Mouse (Mus musculus): ENCODE results near the gene Psen1. TPM values are rescaled to one million over a fixed set of nuclear protein-coding genes. Genes with fewer than 3 reads are reported as not detected.

Gene Psen1
- polyA plus RNA-seq, 1 experiment from 2014 or later, result 23.1 TPM

DNA sequence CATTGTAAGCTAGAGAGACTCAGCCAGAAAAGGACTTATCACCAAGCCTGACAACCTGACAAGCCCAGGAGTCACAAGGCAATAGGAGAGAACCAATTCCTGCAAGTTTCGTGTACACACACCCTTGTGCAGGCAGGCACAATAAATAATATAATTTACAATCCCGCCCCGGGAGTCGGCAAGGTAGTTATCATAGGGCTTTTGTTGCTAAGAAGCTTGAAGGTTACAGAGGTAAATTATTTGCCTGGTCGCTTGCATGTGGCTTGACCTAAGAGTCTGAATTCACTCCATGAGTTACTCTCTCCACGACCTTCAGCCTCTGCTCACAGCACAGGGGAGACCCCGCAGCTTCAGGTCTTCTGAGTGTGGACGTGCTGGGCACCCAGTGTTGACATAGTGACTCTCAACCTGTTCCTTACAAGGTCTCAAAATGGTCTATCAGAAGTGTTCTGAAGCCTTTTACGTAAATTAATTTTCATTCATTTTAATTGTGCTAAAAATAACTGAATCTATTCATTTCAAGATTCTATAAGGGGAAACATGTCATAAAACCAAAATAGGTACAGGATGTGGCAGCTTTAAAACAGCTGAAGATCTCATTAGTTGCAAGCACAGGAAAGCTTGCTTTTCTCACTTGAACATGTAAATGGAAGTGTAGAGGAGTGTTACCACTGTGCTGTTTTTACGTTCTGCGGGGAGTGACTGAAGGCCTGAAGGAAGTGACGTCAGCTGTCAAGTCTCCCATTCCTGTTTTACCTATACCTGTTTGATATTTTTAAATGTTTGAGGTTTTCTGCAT lies 38.8 kb downstream of the Psen1 start:
- no peaks in the 10 kb centered on the region for H3K27me3 ChIP-seq
- H3K9ac ChIP-seq, result no peak overlapping the region
- no peaks in the 10 kb centered on the region for H3K4me1 ChIP-seq (replicated peaks)
- peaks cover 89% of the 10 kb centered on the region for H3K36me3 ChIP-seq
- no peak overlapping the region for H3K4me2 ChIP-seq
- H3K4me3 ChIP-seq (replicated peaks), result no peak overlapping the region
- DNase-seq (no peak), ATAC-seq (ENCODE audit: low read depth) (no peak)
- H3K27ac ChIP-seq, result no peak overlapping the region
- H3K9me3 ChIP-seq (replicated peaks), result no peaks in the 10 kb centered on the region
- 84% methylated on average over 12 of the region's 12 CpGs for WGBS (ENCODE audit: insufficient replicate concordance)

DNA sequence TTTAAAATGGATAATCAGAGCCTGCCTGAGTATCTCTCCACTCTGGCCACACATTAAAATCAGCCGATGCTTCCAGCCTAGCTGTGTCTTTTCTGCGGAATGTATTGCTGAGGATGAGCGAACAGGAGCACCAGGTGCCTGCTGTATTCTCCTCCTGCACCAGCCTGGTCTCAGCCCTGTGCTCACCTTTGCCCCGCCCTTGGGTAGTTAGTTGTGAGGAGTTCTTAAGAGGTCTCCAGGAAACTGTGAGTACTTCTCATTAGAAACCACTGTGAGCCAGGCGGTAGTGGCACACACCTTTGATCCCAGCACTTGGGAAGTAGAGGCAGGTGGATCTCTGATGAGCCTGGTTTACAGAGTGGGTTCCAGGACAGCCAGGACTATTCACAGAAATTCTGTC lies 44.3 kb downstream of the Psen1 start:
- 85% methylated on average over 5 of the region's 5 CpGs for WGBS (ENCODE audit: insufficient replicate concordance)
- Histone ChIP-seq H3K27ac (no peak overlapping the region), H3K27me3 (no peaks in the 10 kb centered on the region), H3K4me2 (no peak overlapping the region), H3K36me3 (peaks cover 81% of the 10 kb centered on the region), H3K9ac (no peak overlapping the region), H3K4me1 (replicated peaks) (no peaks in the 10 kb centered on the region), H3K4me3 (replicated peaks) (no peak overlapping the region), H3K9me3 (replicated peaks) (no peaks in the 10 kb centered on the region)
- DNase-seq (no peak), ATAC-seq (ENCODE audit: low read depth) (no peak)

- H3K36me3 ChIP-seq, result peaks cover 63% of the 10 kb centered on the region
- no peak overlapping the region for H3K4me3 ChIP-seq (replicated peaks)
- H3K27ac ChIP-seq, result no peak overlapping the region
- DNase-seq (no peak), ATAC-seq (ENCODE audit: low read depth) (no peak)
- H3K27me3 ChIP-seq, result no peaks in the 10 kb centered on the region
- WGBS (ENCODE audit: insufficient replicate concordance), result 89% methylated on average over 10 of the region's 10 CpGs
- no peaks in the 10 kb centered on the region for H3K9me3 ChIP-seq (replicated peaks)
- no peak overlapping the region for H3K4me2 ChIP-seq
- no peaks in the 10 kb centered on the region for H3K4me1 ChIP-seq (replicated peaks)
- no peak overlapping the region for H3K9ac ChIP-seq
Observed at GRCm38 (mm10) chr12:83734047-83734446, 46.1 kb downstream of the Psen1 start.

- Histone ChIP-seq H3K27ac (no peak overlapping the region), H3K36me3 (peaks cover 42% of the 10 kb centered on the region), H3K4me1 (replicated peaks) (no peaks in the 10 kb centered on the region), H3K9me3 (replicated peaks) (no peaks in the 10 kb centered on the region), H3K4me3 (replicated peaks) (no peak overlapping the region), H3K9ac (no peak overlapping the region), H3K27me3 (no peaks in the 10 kb centered on the region), H3K4me2 (no peak overlapping the region)
- no peak for DNase-seq
- WGBS (ENCODE audit: insufficient replicate concordance), result 67% methylated on average over 8 of the region's 8 CpGs
- no peak for ATAC-seq (ENCODE audit: low read depth)
Observed at GRCm38 (mm10) chr12:83736236-83736635, 48.3 kb downstream of the Psen1 start.

DNA sequence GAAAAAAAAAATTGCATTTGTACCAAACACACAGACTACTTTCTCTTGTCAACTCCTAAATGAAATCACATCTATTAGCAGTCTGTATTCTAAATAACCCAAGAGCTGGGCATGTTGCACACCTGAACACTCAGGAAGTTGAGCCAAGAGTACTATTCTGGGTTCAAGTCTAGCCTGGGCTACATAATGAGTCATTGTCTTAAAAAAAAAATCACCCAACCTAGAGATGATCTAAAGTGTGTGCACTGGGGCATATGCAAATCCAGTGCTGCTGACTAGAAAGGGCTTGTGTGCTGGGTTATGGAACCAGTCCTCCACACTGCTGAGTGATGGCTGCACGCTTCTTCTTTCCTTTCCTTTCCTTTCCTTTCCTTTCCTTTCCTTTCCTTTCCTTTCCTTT lies 50.7 kb downstream of the Psen1 start:
- DNase-seq, result no peak

GRCm38 (mm10) chr12:83741722-83742121 lies 53.8 kb downstream of the Psen1 start:
- DNase-seq (no peak), ATAC-seq (ENCODE audit: low read depth) (no peak)
- Histone ChIP-seq H3K27ac (no peak overlapping the region), H3K4me2 (no peak overlapping the region), H3K4me3 (replicated peaks) (no peak overlapping the region), H3K9ac (no peak overlapping the region), H3K9me3 (replicated peaks) (no peaks in the 10 kb centered on the region), H3K27me3 (0 out of 2 replicates have a peak, but pooled peaks cover 3% of the 10 kb centered on the region), H3K36me3 (no peaks in the 10 kb centered on the region), H3K4me1 (replicated peaks) (no peaks in the 10 kb centered on the region)
- WGBS (ENCODE audit: insufficient replicate concordance), result 56% methylated on average over 5 of the region's 5 CpGs

More for the DNA sequence above, 50.7 kb downstream of the Psen1 start:
- Histone ChIP-seq H3K9me3 (replicated peaks) (no peaks in the 10 kb centered on the region), H3K4me1 (replicated peaks) (no peaks in the 10 kb centered on the region), H3K27ac (no peak overlapping the region), H3K4me2 (no peak overlapping the region), H3K36me3 (peaks cover 20% of the 10 kb centered on the region), H3K27me3 (no peaks in the 10 kb centered on the region), H3K4me3 (replicated peaks) (no peak overlapping the region), H3K9ac (no peak overlapping the region)
- no peak for ATAC-seq (ENCODE audit: low read depth)
- 58% methylated on average over 1 of the region's 1 CpGs for WGBS (ENCODE audit: insufficient replicate concordance)

- no peak overlapping the region for H3K27ac ChIP-seq
- WGBS (ENCODE audit: insufficient replicate concordance), result 62% methylated on average over 4 of the region's 4 CpGs
- H3K36me3 ChIP-seq, result no peaks in the 10 kb centered on the region
- ATAC-seq (ENCODE audit: low read depth), result no peak
- 0 out of 2 replicates have a peak, but pooled peaks cover 3% of the 10 kb centered on the region for H3K27me3 ChIP-seq
- no peak for DNase-seq
- no peaks in the 10 kb centered on the region for H3K4me1 ChIP-seq (replicated peaks)
- no peak overlapping the region for H3K4me2 ChIP-seq
- no peak overlapping the region for H3K9ac ChIP-seq
- H3K9me3 ChIP-seq (replicated peaks), result no peaks in the 10 kb centered on the region
- H3K4me3 ChIP-seq (replicated peaks), result no peak overlapping the region
Observed at GRCm38 (mm10) chr12:83742834-83743233, 54.9 kb downstream of the Psen1 start.

DNA sequence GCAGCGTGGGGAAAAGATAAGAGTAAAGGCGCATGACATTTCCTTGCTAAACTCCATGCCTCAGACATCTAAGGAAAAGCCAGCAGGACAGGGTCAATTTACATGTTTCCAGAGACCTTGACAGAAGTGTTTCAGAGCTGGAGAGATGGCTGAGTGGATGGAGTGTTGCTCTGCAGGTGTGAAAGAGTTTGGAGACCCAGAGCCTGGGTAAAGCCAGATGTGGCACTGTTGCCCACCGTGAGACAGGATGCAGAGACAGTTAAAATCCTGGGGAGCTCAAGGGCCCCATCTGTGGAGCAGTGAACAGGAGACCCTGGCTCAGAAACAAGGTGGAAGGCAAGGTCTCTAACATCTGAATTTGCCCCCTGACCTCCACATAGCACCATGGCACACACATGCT lies 55.8 kb downstream of the Psen1 start:
- Histone ChIP-seq H3K9me3 (replicated peaks) (no peaks in the 10 kb centered on the region), H3K4me2 (no peak overlapping the region), H3K36me3 (no peaks in the 10 kb centered on the region), H3K27ac (no peak overlapping the region), H3K4me1 (replicated peaks) (no peaks in the 10 kb centered on the region), H3K27me3 (0 out of 2 replicates have a peak, but pooled peaks cover 3% of the 10 kb centered on the region), H3K4me3 (replicated peaks) (no peak overlapping the region), H3K9ac (no peak overlapping the region)
- 48% methylated on average over 3 of the region's 3 CpGs for WGBS (ENCODE audit: insufficient replicate concordance)
- DNase-seq (no peak), ATAC-seq (ENCODE audit: low read depth) (no peak)

GRCm38 (mm10) chr12:83749186-83749585 lies 61.2 kb downstream of the Psen1 start:
- DNase-seq (no peak), ATAC-seq (ENCODE audit: low read depth) (no peak)
- no peak overlapping the region for H3K4me2 ChIP-seq
- H3K9ac ChIP-seq, result no peak overlapping the region
- 0 out of 2 replicates have a peak, but pooled peaks cover 3% of the 10 kb centered on the region for H3K27me3 ChIP-seq
- no peaks in the 10 kb centered on the region for H3K4me1 ChIP-seq (replicated peaks)
- no peaks in the 10 kb centered on the region for H3K9me3 ChIP-seq (replicated peaks)
- H3K4me3 ChIP-seq (replicated peaks), result no peak overlapping the region
- no peaks in the 10 kb centered on the region for H3K36me3 ChIP-seq
- 57% methylated on average over 1 of the region's 1 CpGs for WGBS (ENCODE audit: insufficient replicate concordance)
- no peak overlapping the region for H3K27ac ChIP-seq

- Histone ChIP-seq H3K4me2 (no peak overlapping the region), H3K9me3 (replicated peaks) (no peaks in the 10 kb centered on the region), H3K9ac (no peak overlapping the region), H3K4me3 (replicated peaks) (no peak overlapping the region), H3K27ac (no peak overlapping the region), H3K4me1 (replicated peaks) (no peaks in the 10 kb centered on the region), H3K27me3 (no peaks in the 10 kb centered on the region), H3K36me3 (no peaks in the 10 kb centered on the region)
- ATAC-seq (ENCODE audit: low read depth) (no peak), DNase-seq (no peak)
- 21% methylated on average over 2 of the region's 2 CpGs for WGBS (ENCODE audit: insufficient replicate concordance)
Observed at GRCm38 (mm10) chr12:83752495-83752894, 64.5 kb downstream of the Psen1 start.

GRCm38 (mm10) chr12:83758735-83759134 lies 70.8 kb downstream of the Psen1 start:
- Histone ChIP-seq H3K4me1 (replicated peaks) (peaks cover 14% of the 10 kb centered on the region), H3K36me3 (no peaks in the 10 kb centered on the region), H3K9me3 (replicated peaks) (no peaks in the 10 kb centered on the region), H3K9ac (no peak overlapping the region), H3K4me3 (replicated peaks) (no peak overlapping the region), H3K27ac (no peak overlapping the region), H3K4me2 (no peak overlapping the region), H3K27me3 (peaks cover 30% of the 10 kb centered on the region)
- 67% methylated on average over 10 of the region's 10 CpGs for WGBS (ENCODE audit: insufficient replicate concordance)
- DNase-seq (no peak), ATAC-seq (ENCODE audit: low read depth) (no peak)

DNA sequence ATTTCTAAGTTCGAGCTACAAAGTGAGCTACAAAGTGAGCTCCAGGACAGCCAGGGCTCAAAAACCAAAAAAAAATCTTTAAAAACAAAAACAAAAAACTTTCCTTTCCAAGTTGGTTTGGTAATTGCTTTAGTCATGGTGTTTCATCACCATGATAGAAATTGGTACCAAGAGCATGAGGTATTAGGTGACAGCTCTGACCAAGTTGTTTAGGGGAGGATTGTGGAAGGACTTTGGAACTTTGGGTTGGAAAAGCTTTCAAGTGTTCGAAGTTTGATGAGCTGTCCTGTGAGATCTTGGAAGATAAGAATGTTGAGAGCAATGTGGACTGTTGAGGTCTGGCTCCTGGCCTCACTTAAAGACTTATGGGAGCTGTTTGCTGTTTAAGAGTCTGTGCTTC lies 72.2 kb downstream of the Psen1 start:
- H3K4me2 ChIP-seq, result no peak overlapping the region
- H3K9me3 ChIP-seq (replicated peaks), result no peaks in the 10 kb centered on the region
- no peak overlapping the region for H3K9ac ChIP-seq
- peaks cover 24% of the 10 kb centered on the region for H3K4me1 ChIP-seq (replicated peaks)
- H3K36me3 ChIP-seq, result no peaks in the 10 kb centered on the region
- no peak for ATAC-seq (ENCODE audit: low read depth)
- no peak overlapping the region for H3K27ac ChIP-seq
- no peak for DNase-seq
- 56% methylated on average over 2 of the region's 2 CpGs for WGBS (ENCODE audit: insufficient replicate concordance)
- peaks cover 44% of the 10 kb centered on the region for H3K27me3 ChIP-seq
- no peak overlapping the region for H3K4me3 ChIP-seq (replicated peaks)
